Comparison of ENCODE assay signal across 25 mouse cellular contexts in the genomic region with DNA sequence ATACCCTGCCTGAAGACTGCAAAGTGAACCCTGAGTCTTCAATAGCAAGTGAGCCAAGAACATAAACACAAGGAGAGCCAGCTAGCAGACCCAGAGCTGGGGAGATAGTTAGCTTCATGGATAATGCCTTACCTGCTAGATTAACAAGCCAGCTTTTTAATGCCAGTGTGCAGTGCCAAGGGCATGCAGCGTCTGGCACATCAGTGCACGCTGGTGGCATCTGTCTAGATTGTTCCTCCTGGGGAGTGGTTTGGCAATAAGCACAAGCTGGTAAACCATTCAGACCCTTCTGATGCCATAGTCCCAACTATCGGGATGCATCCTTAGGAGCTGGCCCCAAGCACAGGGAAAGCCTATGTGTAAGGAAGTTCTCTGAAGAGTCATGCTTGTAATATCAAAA.
DNase-seq lines count a peak whose midpoint lies in the region; ATAC-seq and TF ChIP-seq lines count a peak whose summit lies in the region.
"Had no signal": no experiment of that assay in that cellular context is flagged by ENCODE, and none has a peak within 500 bp of the region (broad histone marks: within the 10 kb centered on the region; RNA-seq: fewer than 3 reads in every experiment).

No protein-coding gene starts in this region.

- 0 out of 2 replicates have a peak overlapping the region, but pooled peaks have one; percentile 12 for H3K27ac ChIP-seq in kidney, adult 2 months (ENCODE audit: insufficient read depth, low read depth, low read length)
- no peak overlapping the region for H3K27ac ChIP-seq in kidney, embryonic 14.5 days (ENCODE audit: low read depth, low read length)
- peak overlapping the region; percentile 65 for H3K27ac ChIP-seq in liver, adult 2 months (replicated peaks; ENCODE audit: insufficient read depth, low read depth, low read length)
- no peak overlapping the region for H3K27ac ChIP-seq in liver, embryonic 11.5 days (ENCODE audit: low read depth, low read length)
- peak overlapping the region; percentile 100 for H3K27ac ChIP-seq in macrophage
- H3K27ac ChIP-seq: embryonic facial prominence, embryonic 12.5 days; hindbrain, embryonic 13.5 days; neural tube, embryonic 15.5 days had no signal

- no peak for ATAC-seq in kidney, embryonic 14.5 days (ENCODE audit: low FRiP score, low TSS enrichment)
- no peak for ATAC-seq in liver, embryonic 11.5 days (replicated peaks; ENCODE audit: low FRiP score)
- 0 out of 2 replicates have a peak, but pooled peaks have one; percentile 12 for ATAC-seq in granulocyte monocyte progenitor cell, adult 5-6 weeks (replicated peaks; ENCODE audit: poor library complexity, severe bottlenecking)
- ATAC-seq: forebrain, embryonic 14.5 days; intestine, embryonic 16.5 days had no signal

- no peak for TF ChIP-seq POLR2A in kidney, adult 2 months (IDR thresholded peaks at IDR 0.05; ENCODE audit: low read depth, low read length)
- TF ChIP-seq POLR2A in liver, adult 2 months (IDR thresholded peaks at IDR 0.05; ENCODE audit: extremely low read depth, insufficient read depth, low read length): no peak

- no peaks in the 10 kb centered on the region for H3K79me2 ChIP-seq in liver, adult 2 months (ENCODE audit: control insufficient read depth, insufficient read depth, low read length)
- no peaks in the 10 kb centered on the region; the same call in 1 of the 2 replicates for H3K79me2 ChIP-seq in macrophage (ENCODE audit: inconsistent target)

- no peak overlapping the region for H3K4me2 ChIP-seq in kidney, embryonic 14.5 days (replicated peaks; ENCODE audit: low read depth, low read length)
- H3K4me2 ChIP-seq in liver, embryonic 11.5 days: no peak overlapping the region
- H3K4me2 ChIP-seq: embryonic facial prominence, embryonic 12.5 days; hindbrain, embryonic 13.5 days; neural tube, embryonic 15.5 days had no signal

- no peak for TF ChIP-seq CTCF in kidney, adult 2 months (conservative IDR thresholded peaks at IDR 0.05; ENCODE audit: insufficient read depth, insufficient read length, low read depth, low read length)
- no peak for TF ChIP-seq CTCF in liver, adult 2 months (IDR thresholded peaks at IDR 0.05; ENCODE audit: low read depth, low read length)

- no peak overlapping the region for H3K9ac ChIP-seq in kidney, embryonic 14.5 days (ENCODE audit: low read depth, low read length)
- H3K9ac ChIP-seq in liver, adult 2 months (ENCODE audit: low read depth, low read length): peak overlapping the region; percentile 25; the same call in 1 of the 2 replicates
- H3K9ac ChIP-seq in liver, embryonic 11.5 days (ENCODE audit: low read depth, low read length): no peak overlapping the region
- H3K9ac ChIP-seq: embryonic facial prominence, embryonic 12.5 days; hindbrain, embryonic 13.5 days; neural tube, embryonic 15.5 days had no signal

- peaks cover 1% of the 10 kb centered on the region for H3K36me3 ChIP-seq in kidney, adult 2 months (ENCODE audit: control insufficient read depth, insufficient read depth, low read length)
- peaks cover 18% of the 10 kb centered on the region; the same call in 1 of the 2 replicates for H3K36me3 ChIP-seq in kidney, embryonic 14.5 days (ENCODE audit: control insufficient read depth, insufficient read depth, low read length)
- no peaks in the 10 kb centered on the region for H3K36me3 ChIP-seq in liver, adult 2 months (ENCODE audit: control insufficient read depth, insufficient read depth, low read length)
- peaks cover 5% of the 10 kb centered on the region; the same call in 1 of the 2 replicates for H3K36me3 ChIP-seq in liver, embryonic 11.5 days (ENCODE audit: control insufficient read depth, insufficient read depth, low read length)
- peaks cover 16% of the 10 kb centered on the region for H3K36me3 ChIP-seq in macrophage (ENCODE audit: inconsistent target)
- H3K36me3 ChIP-seq: embryonic facial prominence, embryonic 12.5 days; hindbrain, embryonic 13.5 days; neural tube, embryonic 15.5 days had no signal

- H3K27me3 ChIP-seq in kidney, adult 2 months (replicated peaks; ENCODE audit: control insufficient read depth, insufficient read depth, low read length): no peaks in the 10 kb centered on the region
- H3K27me3 ChIP-seq in kidney, embryonic 14.5 days (ENCODE audit: control insufficient read depth, insufficient read depth, low read length): no peaks in the 10 kb centered on the region
- H3K27me3 ChIP-seq in liver, adult 2 months (ENCODE audit: control insufficient read depth, insufficient read depth, low read length): no peaks in the 10 kb centered on the region
- H3K27me3 ChIP-seq in liver, embryonic 11.5 days (replicated peaks; ENCODE audit: control insufficient read depth, insufficient read depth, low read length): no peaks in the 10 kb centered on the region
- H3K27me3 ChIP-seq: embryonic facial prominence, embryonic 12.5 days; hindbrain, embryonic 13.5 days; neural tube, embryonic 15.5 days had no signal

- no peak for DNase-seq in kidney, adult 2 months
- peak; percentile 86 for DNase-seq in liver, adult 2 months (ENCODE audit: extremely low read depth, low read depth, low spot score)
- no peak for DNase-seq in liver, embryonic 11.5 days (ENCODE audit: low spot score)
- no peak for DNase-seq in right cerebral cortex, postnatal 36 days (ENCODE audit: low spot score in 2 of 2)
- DNase-seq: adrenal gland, postnatal 25 days; cerebellum, adult 2 months; cerebellum, postnatal 36 days; heart, postnatal 4 days; kidney, postnatal 10 days; layer of hippocampus, adult 9-11 months; lung, adult 2 months; lung, postnatal 10 days; midbrain, embryonic 14.5 days; retina, postnatal 1 day; right cerebral cortex, postnatal 14 days; thymus, adult 18-20 months had no signal

- no peaks in the 10 kb centered on the region for H3K9me3 ChIP-seq in kidney, embryonic 14.5 days (ENCODE audit: control insufficient read depth, low read length)
- H3K9me3 ChIP-seq in liver, embryonic 11.5 days (ENCODE audit: control insufficient read depth, low read length): no peaks in the 10 kb centered on the region
- H3K9me3 ChIP-seq: embryonic facial prominence, embryonic 12.5 days; heart, embryonic 10.5 days; hindbrain, embryonic 13.5 days; neural tube, embryonic 15.5 days had no signal

- H3K4me1 ChIP-seq in kidney, adult 2 months (ENCODE audit: control insufficient read depth, insufficient read depth, low read length): peaks cover 58% of the 10 kb centered on the region
- H3K4me1 ChIP-seq in kidney, embryonic 14.5 days (ENCODE audit: control insufficient read depth, insufficient read depth, low read length): peaks cover 15% of the 10 kb centered on the region
- H3K4me1 ChIP-seq in liver, adult 2 months (ENCODE audit: control insufficient read depth, insufficient read depth, low read length): peaks cover 52% of the 10 kb centered on the region
- H3K4me1 ChIP-seq in liver, embryonic 11.5 days (replicated peaks; ENCODE audit: control insufficient read depth, insufficient read depth, low read length): peaks cover 12% of the 10 kb centered on the region; the same call in 1 of the 2 replicates

- WGBS in kidney, adult 2 months: 70% methylated on average over 3 of the region's 3 CpGs
- 91% methylated on average over 3 of the region's 3 CpGs for WGBS in kidney, embryonic 14.5 days
- 23% methylated on average over 3 of the region's 3 CpGs for WGBS in liver, adult 2 months
- 86% methylated on average over 3 of the region's 3 CpGs for WGBS in liver, embryonic 11.5 days
- 28% methylated on average over 3 of the region's 3 CpGs for WGBS in macrophage (ENCODE audit: missing documents)

- H3K4me3 ChIP-seq in kidney, adult 2 months (ENCODE audit: insufficient read depth, low read depth, low read length): no peak overlapping the region
- H3K4me3 ChIP-seq in kidney, embryonic 14.5 days (ENCODE audit: low read length): no peak overlapping the region
- no peak overlapping the region for H3K4me3 ChIP-seq in liver, adult 2 months (ENCODE audit: insufficient read depth, low read depth, low read length)
- no peak overlapping the region for H3K4me3 ChIP-seq in liver, embryonic 11.5 days (ENCODE audit: low read depth, low read length)
- no peak overlapping the region for H3K4me3 ChIP-seq in macrophage (ENCODE audit: inconsistent target)
- H3K4me3 ChIP-seq: embryonic facial prominence, embryonic 12.5 days; heart, embryonic 10.5 days; hindbrain, embryonic 13.5 days; neural tube, embryonic 15.5 days had no signal

Comparison
In these comparisons a context has a peak if more than half of its experiments do, and no peak if none do; other contexts are left out.
1. H3K27ac ChIP-seq: peak in kidney, adult 2 months (single experiment), liver, adult 2 months (single experiment) and macrophage (single experiment); none in kidney, embryonic 14.5 days (single experiment) and liver, embryonic 11.5 days (single experiment).